Comparison of ENCODE assay signal across 8 mouse cellular contexts in the genomic region with DNA sequence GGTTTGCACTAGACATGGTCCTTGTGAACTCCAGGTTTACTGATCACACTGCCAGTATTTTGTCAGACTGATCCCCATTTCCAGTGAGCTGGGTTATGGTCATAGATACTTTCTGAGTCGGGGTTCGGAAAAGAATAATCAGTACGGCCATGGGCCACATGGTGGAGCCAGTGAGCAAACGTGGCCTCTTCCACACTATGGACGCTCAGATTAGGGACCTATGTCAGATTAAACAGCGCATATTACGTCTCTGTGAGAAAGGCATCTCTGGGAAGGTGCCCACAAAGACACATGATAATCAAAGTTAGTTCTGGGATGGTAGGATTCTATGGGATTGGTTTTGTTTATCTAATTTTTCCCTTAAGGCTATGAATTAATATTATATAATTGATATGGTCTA. TPM values are rescaled to one million over a fixed set of nuclear protein-coding genes. Genes with fewer than 3 reads are reported as not detected.
A peak's percentile ranks its signal among the peaks of the same experiment; 100 is the strongest.
DNase-seq lines count a peak whose midpoint lies in the region; ATAC-seq and TF ChIP-seq lines count a peak whose summit lies in the region.

No protein-coding gene starts in this region.

- H3K27ac ChIP-seq in gastrocnemius, adult 2 months: no peak overlapping the region

- peak; percentile 66 to 73 for ATAC-seq in hematopoietic stem cell, adult 5-6 weeks (replicated peaks in 1 of 2; ENCODE audit: insufficient read depth in 1 of 2, low FRiP score in 2 of 2, low TSS enrichment in 1 of 2, low read depth in 1 of 2, poor library complexity in 2 of 2, severe bottlenecking in 2 of 2)
- ATAC-seq in megakaryocyte, adult 5-6 weeks (ENCODE audit: poor library complexity, severe bottlenecking): peak; percentile 69

- peak; percentile 76 for TF ChIP-seq CTCF in gastrocnemius, adult 2 months (IDR thresholded peaks at IDR 0.05)

- H3K4me3 ChIP-seq in gastrocnemius, adult 2 months: no peak overlapping the region

- intact Hi-C loops in gastrocnemius, adult 2 months (cut with DNase I): loop anchor here (2.0 kb wide), 1 partner anchor 162 kb away; no protein-coding TSS in a partner anchor

- no peak for DNase-seq in gastrocnemius, adult 2 months
- no peak for DNase-seq in gastrocnemius, postnatal 25 days
- peak; percentile 48 for DNase-seq in ZHBTc4 (ENCODE audit: low read depth, low spot score)
- DNase-seq in embryo, embryonic 10 days (ENCODE audit: low spot score): peak; percentile 72
- DNase-seq in layer of hippocampus, adult 9-11 months: peak; percentile 44
- peak; percentile 53 to 74 for DNase-seq in right cerebral cortex, postnatal 10 days (ENCODE audit: low spot score in 2 of 2)

RNA-seq across cellular contexts. Expression of a gene that starts 33.7 kb away (rescaled TPM):
- not detected for total RNA-seq in gastrocnemius, adult 2 months (2021)
- not detected for total RNA-seq in gastrocnemius, postnatal 25 days (2021)
- total RNA-seq in hematopoietic stem cell, adult 5-6 weeks (2017): not detected in 2 replicates
- total RNA-seq in megakaryocyte, adult 5-6 weeks (2015): not detected in 2 replicates
- not detected in 2 replicates for total RNA-seq in megakaryocyte, adult 5-6 weeks (2017)

RNA-seq across cellular contexts. Expression of a gene that starts 43.7 kb away (rescaled TPM):
- 10 to 100 TPM in 1 of 2 experiments, 1 to 10 TPM in 1; 2.3 to 10.1 TPM for total RNA-seq in gastrocnemius, adult 2 months (2021)
- under 1 TPM; 0.54 to 0.90 TPM for total RNA-seq in gastrocnemius, postnatal 25 days (2021)
- 79.8 and 93.2 TPM in 2 replicates for total RNA-seq in hematopoietic stem cell, adult 5-6 weeks (2017)
- total RNA-seq in megakaryocyte, adult 5-6 weeks (2015): 56.5 and 69.7 TPM in 2 replicates
- total RNA-seq in megakaryocyte, adult 5-6 weeks (2017): 28.2 and 50.1 TPM in 2 replicates

Comparison
In these comparisons a context has a peak if more than half of its experiments do, and no peak if none do; other contexts are left out.
1. DNase-seq: peak in ZHBTc4 (single experiment), embryo, embryonic 10 days (single experiment), layer of hippocampus, adult 9-11 months (single experiment) and right cerebral cortex, postnatal 10 days (2 of 2); none in gastrocnemius, adult 2 months (single experiment) and gastrocnemius, postnatal 25 days (single experiment).